Mouse (Mus musculus): ENCODE results near the gene B430306N03Rik.

DNA sequence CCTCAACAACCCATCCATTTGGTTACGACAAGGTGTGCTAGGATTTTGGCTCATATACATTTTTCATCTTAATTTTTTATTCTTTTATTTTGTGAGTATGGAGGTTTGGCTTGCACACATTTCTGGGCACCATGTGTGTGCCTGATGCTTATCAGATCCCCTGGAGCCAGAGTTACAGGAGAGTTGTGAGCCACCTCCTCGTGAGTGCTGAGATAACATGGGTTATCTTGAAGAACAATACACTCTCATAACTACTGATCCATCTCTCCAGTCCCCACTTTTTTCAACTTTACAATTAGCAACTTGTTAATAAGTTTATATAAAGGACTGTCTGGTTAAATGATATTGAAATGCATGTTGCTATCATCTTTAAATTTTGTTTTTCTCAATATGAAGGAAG is 5.3 kb downstream of the B430306N03Rik start:
- TF ChIP-seq CTCF (IDR thresholded peaks at IDR 0.05; ENCODE audit: extremely low read depth, insufficient read depth, insufficient read length, insufficient replicate concordance) (no peak), POLR2A (IDR thresholded peaks at IDR 0.05; ENCODE audit: low read depth, low read length) (no peak)

Data from spleen, adult 2 months (tissue).